Mouse (Mus musculus) liver, adult 2 months (tissue): ENCODE measurements around the gene Slfn2.

ENCODE experiments used
- CTCF ChIP-seq: fragments of 200-500 bp; IDR thresholded peaks from 2 replicates; pipeline ENCODE4 v1.5.1; 2011; ENCODE audit warnings: low read depth, low read length, control low read depth
- POLR2A ChIP-seq: fragments of 200-500 bp; IDR thresholded peaks from 2 replicates; pipeline ENCODE4 v1.6.1; 2011; ENCODE audit warnings: low read length, control low read depth; ENCODE audit not compliant: insufficient read depth; ENCODE audit errors: extremely low read depth

- TF ChIP-seq CTCF (no peak), POLR2A (no peak)
Measured at GRCm38 (mm10) chr11:83020621-83021020, 44.3 kb upstream of the Slfn2 start, which contains the start of gene Slfn8.
